Mouse (Mus musculus) cerebellum, adult 2 months (tissue): ENCODE data around the gene Id1. TPM values are rescaled to one million over a fixed set of nuclear protein-coding genes. Genes with fewer than 3 reads are reported as not detected.

ENCODE experiments used
- DNase-seq, 2 experiments: peaks; one replicate each; pipeline ENCODE4 v3.0.0; 2021
- H3K27ac ChIP-seq: fragments of 200-500 bp; 2 replicates; pipeline ENCODE4 v1.5.1; 2012; ENCODE audit warnings: low read length, control low read depth, inconsistent platforms; ENCODE audit not compliant: insufficient read depth
- H3K27me3 ChIP-seq: fragments of 200-500 bp; 2 replicates; pipeline ENCODE4 v1.6.1; 2012; ENCODE audit warnings: inconsistent platforms, mild to moderate bottlenecking, low read length, moderate library complexity; ENCODE audit not compliant: control insufficient read depth, insufficient read depth
- H3K4me1 ChIP-seq: fragments of 200-500 bp; 2 replicates; pipeline ENCODE4 v1.6.1; 2011; ENCODE audit warnings: low read length; ENCODE audit not compliant: control insufficient read depth, insufficient read depth
- H3K4me3 ChIP-seq: fragments of 200-500 bp; replicated peaks from 2 replicates; pipeline ENCODE3; 2011; ENCODE audit warnings: mild to moderate bottlenecking, low read depth, low read length, control low read depth; ENCODE audit not compliant: insufficient read depth
- CTCF ChIP-seq: fragments of 200-500 bp; IDR thresholded peaks from 2 replicates; pipeline ENCODE4 v1.5.1; 2011; ENCODE audit warnings: low read depth, mild to moderate bottlenecking, control low read depth, low read length, moderate library complexity, borderline replicate concordance; ENCODE audit not compliant: insufficient read depth
- POLR2A ChIP-seq: fragments of 200-500 bp; IDR thresholded peaks from 2 replicates; pipeline ENCODE4 v1.6.1; 2011; ENCODE audit warnings: low read length, control low read depth, borderline replicate concordance; ENCODE audit not compliant: insufficient read depth
- WGBS: fragments of 180-500 bp; shearing (Covaris S2); methylation state at CpG from one replicate; pipeline ENCODE4 v1.1.7; 2018; 5-methylcytosine and 5-hydroxymethylcytosine counted together
- polyA plus RNA-seq: library from polyadenylated mRNA; depleted of rRNA; stranded (reverse); fragments of >200 nt; gene quantifications from 2 replicates; pipeline ENCODE4 v1.2.3, GENCODE M21; 2012

Id1 gene
- polyA plus RNA-seq, 1 experiment = 68.7 TPM

DNA sequence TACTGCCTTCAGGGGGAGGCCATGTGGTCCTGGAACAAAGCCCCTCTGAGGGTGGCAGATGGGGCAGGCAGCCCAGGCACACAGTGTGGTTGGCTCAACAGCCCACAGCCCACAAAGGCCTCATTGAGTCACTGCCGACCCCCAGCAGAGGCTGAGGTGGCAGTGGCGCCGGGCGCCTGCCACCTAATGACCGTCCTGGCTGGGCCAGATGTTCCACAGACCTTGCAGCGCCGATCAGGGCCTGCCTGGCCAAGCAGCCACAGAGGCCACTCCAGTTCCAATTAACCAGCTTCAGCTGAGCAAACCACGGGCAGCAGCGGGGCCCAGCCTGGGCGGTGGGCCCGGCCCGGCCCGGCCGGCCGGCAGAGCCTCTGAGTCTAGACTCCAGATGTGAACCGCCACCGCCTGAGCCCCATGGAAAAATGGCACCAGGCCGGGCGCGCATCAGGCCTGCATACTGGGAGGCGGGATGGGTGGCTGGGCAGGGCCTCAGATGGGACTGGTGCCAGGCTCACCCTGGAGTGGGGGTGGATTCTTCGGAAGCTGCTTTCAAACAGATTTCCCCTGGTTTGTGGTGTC lies 30.0 kb upstream of the Id1 start:
- no peak for TF ChIP-seq CTCF
- no peak for TF ChIP-seq POLR2A
- Histone ChIP-seq H3K4me3 (no peak overlapping the region), H3K27me3 (no peaks in the 10 kb centered on the region), H3K4me1 (peaks cover 47% of the 10 kb centered on the region), H3K27ac (peak overlapping the region; percentile 65)
- 33% methylated on average over 22 of the region's 22 CpGs for whole genome bisulfite sequencing
- peak; percentile 51 to 53 for DNase-seq

DNA sequence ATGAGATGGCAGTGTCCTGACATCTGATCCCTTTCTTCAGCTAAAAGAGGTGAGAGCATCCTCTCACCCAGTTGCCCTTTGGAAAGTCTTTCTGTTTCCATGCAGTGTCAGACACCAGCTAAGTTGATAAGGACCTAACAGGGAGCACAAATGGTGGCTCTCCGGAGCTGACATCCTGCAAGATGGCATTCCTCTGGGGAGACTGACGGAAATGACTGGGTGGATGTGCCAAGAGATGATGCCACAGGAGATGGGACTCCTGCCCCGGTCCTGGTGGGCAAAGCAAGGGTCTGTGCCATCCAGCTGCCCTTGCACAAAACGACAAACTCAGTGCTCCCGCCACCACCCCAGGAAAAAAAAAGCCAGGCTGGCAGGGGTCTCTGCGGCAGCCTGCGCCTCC lies 28.9 kb upstream of the Id1 start:
- Histone ChIP-seq H3K27me3 (no peaks in the 10 kb centered on the region), H3K4me3 (peak overlapping the region; percentile 29), H3K27ac (peak overlapping the region; percentile 90), H3K4me1 (peaks cover 46% of the 10 kb centered on the region)
- TF ChIP-seq POLR2A (no peak), CTCF (no peak)
- peak in 1 of 2 experiments; percentile 42 for DNase-seq
- WGBS = 15% methylated on average over 7 of the region's 7 CpGs

DNA sequence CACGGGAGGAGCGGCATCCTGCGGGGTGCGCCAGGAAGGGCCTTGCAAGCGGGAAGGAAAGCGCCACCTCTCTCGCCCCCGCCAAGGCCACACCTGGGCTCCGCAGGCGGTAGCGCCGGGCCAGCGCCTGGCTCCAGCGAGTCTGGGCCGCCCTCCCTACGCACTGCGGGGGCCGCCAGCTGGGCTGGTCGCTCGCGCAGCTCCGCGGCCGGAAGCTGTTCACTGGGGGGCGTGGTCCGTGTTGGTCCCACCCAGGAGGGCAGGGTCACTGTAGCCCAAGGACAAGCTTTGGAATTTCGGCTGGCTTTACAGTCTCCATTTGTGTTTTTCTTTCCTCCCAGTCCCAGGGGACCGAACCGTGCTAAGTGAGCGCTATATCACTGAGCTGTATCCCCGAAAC lies 28.4 kb upstream of the Id1 start:
- peak; percentile 34; the same call in 1 of the 2 replicates for TF ChIP-seq POLR2A
- no peak for TF ChIP-seq CTCF
- Histone ChIP-seq H3K4me1 (peaks cover 46% of the 10 kb centered on the region), H3K27ac (peak overlapping the region; percentile 90), H3K27me3 (no peaks in the 10 kb centered on the region), H3K4me3 (peak overlapping the region; percentile 29)
- 11% methylated on average over 31 of the region's 31 CpGs for WGBS
- DNase-seq = peak; percentile 75 to 76

DNA sequence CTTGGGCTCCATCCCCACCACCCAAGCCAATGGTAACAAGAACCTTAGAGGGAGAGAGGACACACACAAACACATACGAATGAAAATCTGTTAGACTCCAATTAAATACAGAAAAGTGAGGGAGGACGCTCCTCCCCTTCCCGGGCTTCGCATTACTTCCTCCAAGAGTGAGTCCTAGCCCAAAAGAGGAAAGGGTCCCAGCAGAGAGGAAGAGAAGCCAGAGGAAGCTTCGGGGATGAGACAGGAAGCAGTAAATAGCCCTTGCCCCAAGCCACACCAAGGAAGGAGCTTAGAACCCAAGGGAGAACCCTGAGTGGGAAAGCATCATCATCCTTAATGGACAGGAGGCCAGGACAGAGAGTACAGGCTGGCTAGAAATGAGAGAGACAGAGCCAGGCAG lies 27.0 kb upstream of the Id1 start:
- Histone ChIP-seq H3K27ac (no peak overlapping the region), H3K27me3 (no peaks in the 10 kb centered on the region), H3K4me3 (no peak overlapping the region), H3K4me1 (peaks cover 36% of the 10 kb centered on the region)
- no peak for TF ChIP-seq CTCF
- no peak for TF ChIP-seq POLR2A
- DNase-seq = no peak
- 91% methylated on average over 5 of the region's 5 CpGs for WGBS

DNA sequence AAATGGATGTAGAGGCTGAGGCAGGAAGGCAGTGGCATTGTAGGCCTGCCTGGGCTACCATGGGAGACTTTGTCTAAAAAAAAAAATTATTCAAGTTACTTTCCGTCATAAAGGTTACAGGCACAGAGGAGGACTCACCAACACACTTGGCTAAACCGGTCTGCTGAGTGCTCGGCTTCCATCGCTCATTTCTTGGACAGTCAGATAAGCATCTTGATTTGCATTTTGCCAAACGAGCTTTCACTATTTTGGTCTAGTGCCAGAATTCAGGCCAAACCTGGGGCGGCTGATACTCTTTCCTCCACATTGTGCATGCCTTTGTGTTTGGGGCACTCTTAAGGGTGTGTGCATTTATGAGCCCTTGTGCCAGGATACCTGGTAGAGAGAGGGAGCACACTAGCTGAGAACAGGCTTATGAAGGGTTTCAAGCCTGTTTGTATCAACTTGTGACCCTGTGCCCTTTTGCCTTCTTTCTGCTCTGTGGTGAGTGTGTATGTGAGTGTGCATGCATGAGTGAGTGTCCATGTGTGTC lies 19.7 kb upstream of the Id1 start:
- WGBS = 36% methylated on average over 6 of the region's 6 CpGs
- Histone ChIP-seq H3K4me3 (no peak overlapping the region), H3K27me3 (no peaks in the 10 kb centered on the region; the same call in 1 of the 2 replicates), H3K4me1 (peaks cover 3% of the 10 kb centered on the region), H3K27ac (no peak overlapping the region)
- no peak for DNase-seq
- TF ChIP-seq CTCF = no peak
- TF ChIP-seq POLR2A = no peak

DNA sequence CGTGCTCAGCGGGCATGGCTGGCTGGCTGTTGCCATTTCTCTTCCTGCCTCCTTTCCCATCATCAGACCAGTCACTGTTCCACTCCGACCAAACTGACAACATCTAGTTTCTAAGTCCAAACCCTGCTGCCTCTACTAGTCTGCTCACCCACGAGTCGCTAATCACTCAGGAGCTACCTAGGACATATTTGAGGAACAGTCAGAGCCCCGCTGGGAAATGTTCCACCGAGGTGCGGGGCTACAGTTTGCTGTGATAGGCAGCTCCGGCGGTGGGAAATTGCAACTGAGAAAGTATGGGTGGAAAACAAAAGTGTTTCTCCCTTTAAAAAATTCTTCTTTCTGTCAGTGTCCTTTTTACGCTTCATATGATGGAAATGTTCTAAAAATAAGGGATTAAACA lies 18.4 kb upstream of the Id1 start:
- 54% methylated on average over 11 of the region's 11 CpGs for WGBS
- H3K4me1 ChIP-seq = peaks cover 3% of the 10 kb centered on the region
- H3K27me3 ChIP-seq = no peaks in the 10 kb centered on the region; the same call in 1 of the 2 replicates
- H3K27ac ChIP-seq = no peak overlapping the region
- DNase-seq = no peak
- no peak for TF ChIP-seq CTCF
- TF ChIP-seq POLR2A = no peak
- no peak overlapping the region for H3K4me3 ChIP-seq

DNA sequence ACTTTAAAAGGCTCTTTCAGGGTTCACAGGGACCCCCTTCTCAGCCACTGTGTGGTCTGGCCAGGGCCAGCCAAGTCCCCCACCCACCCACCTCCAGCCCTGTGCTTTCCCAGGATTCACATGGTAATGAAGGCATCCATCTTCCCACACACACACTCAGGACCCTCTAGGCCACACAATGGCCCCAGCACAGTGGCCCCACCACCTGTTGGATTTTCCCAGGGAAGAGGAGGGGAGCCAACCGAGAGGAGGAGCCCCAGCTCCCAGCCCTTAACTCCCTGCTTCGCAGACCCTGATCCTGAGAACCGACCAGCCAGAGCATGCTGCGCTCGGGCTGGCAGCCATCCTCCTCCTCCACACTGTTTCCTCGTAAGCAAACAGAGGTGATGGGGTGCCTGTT lies 18.0 kb upstream of the Id1 start:
- H3K4me3 ChIP-seq = no peak overlapping the region
- H3K27me3 ChIP-seq = no peaks in the 10 kb centered on the region; the same call in 1 of the 2 replicates
- H3K27ac ChIP-seq = no peak overlapping the region
- TF ChIP-seq CTCF = no peak
- TF ChIP-seq POLR2A = no peak
- no peak for DNase-seq
- peaks cover 3% of the 10 kb centered on the region for H3K4me1 ChIP-seq
- 53% methylated on average over 6 of the region's 6 CpGs for WGBS
